Mouse (Mus musculus) left cerebral cortex, adult 11 months (tissue): ENCODE measurements at regions not wholly inside any gene's neighbourhood (a gene's known extent, or its start where the extent isn't known, plus 50 kb on each side); places are given as distances from the start of the nearest gene placed in this dataset.
A peak's percentile ranks its signal among the peaks of the same experiment; 100 is the strongest.

Experiments used
- DNase-seq: peaks from one replicate; pipeline ENCODE4 v3.0.0; 2022; ENCODE audit warnings: low spot score

GRCm38 (mm10) chr15:70034976-70035375 is 3534.3 kb upstream of the Lrrc6 start:
- no peak for DNase-seq

GRCm38 (mm10) chr15:70029468-70029867 is 3528.8 kb upstream of the Lrrc6 start:
- DNase-seq: no peak

DNA sequence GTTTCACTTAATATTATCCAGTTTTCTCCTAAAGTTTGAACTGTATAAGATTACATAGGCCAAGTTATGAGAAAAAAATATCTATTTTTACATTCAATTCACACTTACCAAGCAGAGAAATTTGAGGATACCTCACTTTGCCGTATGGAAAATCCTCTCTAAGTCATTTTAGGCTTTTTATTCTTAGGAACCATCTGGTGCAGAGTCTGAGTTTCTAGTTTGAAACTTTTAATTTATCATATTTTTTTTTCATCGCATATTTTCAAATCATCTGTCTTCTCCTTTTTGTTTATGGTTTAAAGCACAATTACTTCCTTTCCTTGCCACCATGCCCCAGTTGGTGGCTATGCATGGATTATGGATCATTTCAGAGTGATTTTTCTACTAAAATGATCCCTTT is 3512.1 kb upstream of the Lrrc6 start:
- DNase-seq: peak; percentile 13
